Mouse (Mus musculus) layer of hippocampus, postnatal 14 days (tissue): ENCODE data around the gene Umad1. TPM values are rescaled to one million over a fixed set of nuclear protein-coding genes. Genes with fewer than 3 reads are reported as not detected.
"Not testable (repeated sequence)": the region's sequence is repeated elsewhere in the genome, so short reads cannot be mapped to it uniquely, and the experiment has no call there.

Experiments used
- DNase-seq, 2 experiments: peaks; one replicate each; pipeline ENCODE4 v3.0.0; 2021 to 2022; ENCODE audit warnings: low spot score in 2 of 2, mixed read lengths in 1 of 2
- total RNA-seq, 2 experiments: library from RNA; stranded (reverse); gene quantifications; 2 replicates each; pipeline ENCODE4 v1.2.3; 2021

Gene Umad1
- total RNA-seq, 2 experiments from 2014 or later, result 26.9 to 27.6 TPM

DNA sequence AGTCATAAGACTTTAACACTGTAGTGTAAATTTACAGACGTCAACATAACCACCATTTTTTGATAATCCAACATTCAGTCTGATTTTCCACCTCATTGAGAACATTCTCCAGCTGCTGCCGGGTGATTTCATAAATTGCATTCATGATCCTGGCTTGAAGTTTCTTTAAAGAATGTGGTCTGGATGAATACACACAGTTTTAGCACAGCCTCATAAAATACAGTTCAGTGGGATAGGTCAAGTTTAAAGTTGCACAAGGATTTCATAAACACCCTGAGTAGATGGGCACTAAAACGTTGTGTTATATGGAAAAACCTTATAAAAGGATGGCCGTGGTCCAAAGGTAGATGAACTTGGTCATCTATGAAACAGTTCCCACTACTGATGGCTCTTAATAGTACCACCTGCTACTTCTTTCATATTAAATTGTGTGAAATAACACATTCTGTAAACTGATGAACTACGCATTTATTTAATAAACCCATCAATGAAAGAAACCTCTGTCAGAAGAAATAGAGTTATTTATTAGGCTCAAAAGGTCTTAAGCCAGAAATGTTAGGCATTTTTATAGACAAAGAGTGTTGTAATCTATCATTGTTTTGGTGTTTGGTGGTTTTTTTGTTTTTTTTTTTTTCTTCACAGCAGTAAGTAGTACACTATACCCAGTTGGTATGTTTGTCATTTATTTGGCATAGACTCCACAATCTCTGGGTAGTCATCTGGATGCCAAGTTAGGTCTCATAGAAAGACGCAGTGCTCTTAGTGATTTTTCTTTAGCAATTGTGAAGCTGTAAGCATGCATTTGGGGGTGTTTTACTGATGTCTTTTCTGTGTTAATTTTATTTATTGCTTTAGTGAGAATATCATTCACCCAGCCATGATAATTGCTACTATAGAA is 49.0 kb downstream of the Umad1 start:
- no peak for DNase-seq

DNA sequence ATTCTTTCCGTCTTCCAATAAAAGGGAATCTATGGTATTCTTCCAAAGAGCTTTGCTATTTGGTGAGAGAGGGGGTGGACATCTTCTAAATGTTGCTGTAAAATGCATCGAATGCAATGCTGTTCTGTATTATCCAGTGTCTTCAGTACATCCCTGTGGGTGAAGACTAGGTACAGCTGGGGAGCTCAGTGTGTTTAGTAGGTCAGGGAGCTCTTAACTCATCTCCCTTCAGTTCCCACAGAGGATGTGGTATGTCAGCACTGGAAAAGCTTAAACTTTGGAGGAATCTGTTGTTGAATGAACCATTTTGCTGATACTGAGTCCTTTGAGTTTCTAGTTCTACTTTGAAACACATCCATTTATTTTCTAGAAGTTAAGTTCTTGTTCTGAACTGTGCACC is 53.5 kb downstream of the Umad1 start:
- DNase-seq, result no peak

DNA sequence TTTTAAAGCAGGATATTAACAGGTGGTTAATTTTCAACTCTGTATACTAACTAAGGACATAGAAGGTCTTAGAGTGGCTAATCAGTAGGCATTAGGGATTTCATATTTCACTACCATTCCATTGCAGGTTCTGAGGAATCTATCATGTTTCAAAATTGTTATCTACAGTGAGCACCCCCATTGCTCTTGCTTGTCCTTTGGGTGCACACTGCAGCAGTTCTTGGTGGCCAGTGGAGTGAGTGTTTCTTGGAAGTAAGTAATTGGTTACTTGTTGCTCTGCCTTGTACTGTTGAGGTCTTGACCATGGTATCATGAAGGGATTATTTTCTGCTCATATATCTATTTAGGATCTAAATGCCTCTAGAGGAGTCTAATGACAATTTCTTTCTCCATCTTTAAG is 57.1 kb downstream of the Umad1 start:
- DNase-seq, result no peak

DNA sequence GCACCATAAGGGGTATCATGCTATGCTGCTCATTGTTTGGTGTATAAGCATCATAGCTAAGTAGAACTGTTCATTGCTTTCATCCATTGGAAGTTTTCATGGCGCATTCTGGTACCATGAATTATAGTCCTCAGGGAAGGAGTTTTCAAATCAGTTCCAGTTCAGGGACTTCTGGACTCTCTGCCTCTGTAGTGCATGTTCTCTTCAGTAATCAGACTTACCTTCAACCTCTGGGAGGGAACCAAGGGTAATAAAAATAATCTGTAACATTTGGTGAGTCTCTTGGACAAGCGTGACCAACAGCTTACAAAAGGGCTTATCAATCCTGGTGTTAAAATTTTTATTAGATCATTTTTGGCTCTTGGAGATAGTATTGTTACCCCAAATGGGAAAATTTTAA is 60.5 kb downstream of the Umad1 start:
- no peak for DNase-seq

DNA sequence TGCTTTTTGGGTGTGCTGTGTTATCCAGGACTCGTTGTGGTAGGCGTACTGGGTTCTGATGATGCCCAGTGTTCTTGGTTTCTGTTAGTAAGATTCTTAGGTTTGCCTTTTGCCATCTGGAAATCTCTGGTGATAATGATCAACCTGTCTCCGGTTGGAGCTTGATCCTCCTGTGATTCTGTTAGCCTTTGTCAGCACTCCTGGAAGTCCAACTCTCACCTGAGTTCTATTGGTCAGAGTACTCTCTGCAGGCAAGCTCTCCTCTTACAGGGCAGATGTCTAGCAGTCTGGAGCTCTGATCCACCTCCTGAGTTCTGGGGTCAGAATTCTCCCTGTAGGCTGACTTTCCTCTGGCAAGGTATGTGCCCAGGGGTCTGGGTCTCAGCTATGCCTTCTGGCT is 72.4 kb downstream of the Umad1 start:
- not testable (repeated sequence) for DNase-seq

DNA sequence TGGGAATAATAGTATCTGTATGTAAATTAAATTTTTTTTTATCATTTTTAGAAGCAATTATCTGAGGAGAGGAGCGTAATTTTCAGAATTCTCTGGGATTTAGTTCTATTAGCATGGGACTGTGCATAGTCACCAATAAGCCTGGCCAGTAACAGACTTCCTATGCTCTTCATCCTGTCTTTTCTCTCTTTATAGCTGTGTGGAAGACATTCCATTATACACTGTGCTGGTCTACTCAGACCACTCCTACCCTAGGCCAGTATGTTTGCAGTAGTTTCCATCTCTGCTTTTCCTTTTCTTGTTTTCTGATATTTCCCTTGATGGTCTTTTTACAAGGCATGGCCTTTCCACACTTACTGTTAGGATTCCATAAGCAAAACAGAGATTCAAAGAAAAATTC is 74.3 kb downstream of the Umad1 start:
- no peak for DNase-seq

DNA sequence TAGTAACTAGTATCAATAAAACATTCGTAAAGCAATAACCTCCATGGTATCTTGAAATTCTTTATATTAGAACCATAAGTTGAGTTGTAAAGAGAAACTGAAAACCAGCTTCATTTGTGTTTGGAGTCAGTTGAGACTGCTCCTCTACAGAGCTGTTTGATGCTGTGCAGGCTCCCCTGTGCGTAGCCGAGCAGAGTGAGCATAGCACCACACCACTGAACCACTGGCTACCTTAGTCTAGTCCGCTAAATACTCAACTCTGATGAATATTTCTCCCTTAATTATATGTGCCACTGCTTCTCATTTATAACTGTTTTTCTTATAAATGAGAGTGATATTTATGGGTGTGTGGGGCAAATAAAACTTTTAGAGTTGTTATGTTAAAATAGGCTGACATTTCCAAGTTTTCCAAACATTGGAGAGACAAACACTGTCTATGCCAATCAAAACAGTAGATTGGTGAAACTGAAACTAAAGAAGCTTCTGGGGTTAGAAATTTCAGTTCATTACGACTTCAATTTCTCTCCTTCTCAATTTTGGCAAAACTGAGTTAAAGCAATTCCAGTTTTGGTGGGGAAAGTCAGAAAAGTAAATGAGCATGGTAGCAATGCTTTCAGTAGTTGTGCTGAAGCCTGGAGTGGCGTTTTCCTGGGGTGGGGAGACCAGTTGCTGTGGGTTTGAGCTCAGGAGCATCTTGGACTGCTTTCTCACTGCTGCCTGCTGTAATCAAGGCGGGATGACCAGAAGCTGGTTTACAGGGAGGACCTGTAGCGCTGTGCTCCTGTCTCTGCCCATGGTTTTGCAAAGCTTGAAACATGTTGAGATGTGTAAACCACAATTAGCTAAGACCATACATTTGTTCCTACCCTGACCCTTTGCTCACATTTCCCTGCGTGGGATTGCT is 77.7 kb downstream of the Umad1 start:
- no peak for DNase-seq

DNA sequence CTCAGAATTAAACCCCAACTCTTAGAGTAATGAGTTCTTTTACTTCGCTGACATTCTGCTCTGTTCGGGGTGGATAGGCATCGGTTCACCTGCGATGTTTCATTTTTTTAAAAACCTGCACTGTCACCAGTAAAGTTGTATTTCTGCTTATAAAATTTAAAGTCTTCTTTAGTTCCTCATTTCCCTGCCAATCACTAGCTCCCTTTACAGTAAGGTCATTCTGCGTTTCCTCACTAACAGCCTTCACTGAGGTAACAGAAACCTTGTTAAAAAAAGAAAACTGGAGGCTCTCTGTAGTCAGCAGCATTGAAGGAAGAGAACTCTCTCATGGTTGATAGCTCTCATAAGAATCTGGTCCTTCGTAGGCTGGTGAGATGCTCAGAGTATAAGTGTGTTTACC is 80.4 kb downstream of the Umad1 start:
- DNase-seq, result no peak

DNA sequence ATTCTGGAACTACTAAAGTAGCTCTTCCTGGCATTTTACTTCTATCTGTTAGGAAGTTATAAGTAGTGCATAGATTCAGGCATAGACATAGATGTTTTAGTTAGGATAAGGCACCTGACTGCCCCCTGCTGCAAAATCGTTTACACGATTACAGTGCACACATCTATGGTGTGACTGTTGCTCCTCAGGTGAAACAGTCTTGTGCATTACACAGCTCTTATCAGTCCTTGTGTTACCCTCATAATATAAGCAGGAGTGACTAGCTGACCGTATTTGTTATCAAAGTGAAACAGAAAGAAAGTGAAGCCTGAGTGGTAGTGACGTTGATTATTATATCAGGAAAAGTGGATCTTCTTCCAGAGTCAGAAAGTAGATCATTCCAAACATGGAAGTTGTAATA is 84.2 kb downstream of the Umad1 start:
- DNase-seq, result no peak

DNA sequence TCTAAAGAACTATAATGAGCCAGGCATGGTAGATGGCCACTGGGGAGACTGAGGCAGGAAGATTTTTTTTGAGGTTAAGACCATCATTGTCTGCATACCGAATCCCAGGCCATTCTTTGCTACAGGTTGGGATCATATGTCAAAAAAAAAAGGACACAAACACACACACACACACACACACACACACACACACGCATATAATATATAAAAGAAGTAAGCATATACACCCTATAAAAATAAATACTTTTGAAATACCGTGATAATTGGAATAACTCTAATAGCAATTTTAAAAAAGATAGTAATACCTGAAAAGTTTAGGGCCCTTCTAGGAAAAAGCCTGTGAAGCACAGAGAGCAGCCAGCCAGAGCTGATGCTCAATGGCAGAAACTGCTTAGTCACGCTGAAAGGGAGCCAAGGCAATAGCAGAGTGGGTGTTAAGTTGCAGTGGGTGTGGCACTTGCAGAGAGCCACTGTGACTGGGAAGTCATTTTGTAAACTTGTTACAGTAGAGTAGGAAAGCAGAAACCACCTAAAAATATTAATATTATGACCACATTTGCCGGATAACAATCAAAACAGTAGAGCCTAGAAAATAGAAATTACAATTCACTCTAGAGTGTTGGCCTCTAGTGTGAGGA is 86.2 kb downstream of the Umad1 start:
- peak in 1 of 2 experiments; percentile 20 for DNase-seq

DNA sequence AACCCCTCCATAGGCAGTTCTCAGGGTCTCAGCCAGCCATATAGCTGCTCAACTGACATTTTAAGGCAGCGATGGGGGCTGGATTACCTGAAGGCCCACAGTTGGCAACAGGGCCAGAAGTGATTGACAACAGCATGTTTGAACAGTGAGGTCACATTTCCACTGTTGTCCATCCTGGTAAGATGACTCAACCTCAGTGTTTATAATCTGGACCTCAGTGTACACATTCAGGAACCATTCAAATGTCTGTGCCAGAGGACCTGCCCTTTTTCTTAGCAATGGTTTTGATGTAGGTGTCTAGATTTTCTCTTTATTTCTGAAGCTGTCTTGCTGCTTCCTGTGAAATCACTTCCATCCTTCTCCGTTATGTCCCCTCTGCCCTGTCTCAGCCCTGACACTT is 88.1 kb downstream of the Umad1 start:
- DNase-seq, result no peak

DNA sequence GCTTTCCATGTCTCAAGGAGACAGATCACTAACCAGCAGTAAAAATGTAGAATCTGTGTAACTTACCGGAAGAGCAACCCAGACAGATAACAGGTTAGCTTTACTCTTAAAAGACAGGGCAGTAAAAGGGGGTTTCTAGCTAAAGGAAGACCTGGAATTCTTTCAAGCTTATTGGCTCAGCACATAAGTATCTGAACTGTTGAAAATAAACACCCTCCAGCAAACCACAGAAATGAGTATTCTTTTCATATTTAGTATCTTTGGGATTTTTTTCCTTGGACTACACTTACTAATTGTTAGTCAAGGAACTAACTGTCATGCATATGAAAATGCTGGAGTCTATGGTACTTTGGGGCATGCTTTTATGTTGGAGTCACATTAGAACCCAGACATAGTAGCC is 89.3 kb downstream of the Umad1 start:
- DNase-seq, result no peak

DNA sequence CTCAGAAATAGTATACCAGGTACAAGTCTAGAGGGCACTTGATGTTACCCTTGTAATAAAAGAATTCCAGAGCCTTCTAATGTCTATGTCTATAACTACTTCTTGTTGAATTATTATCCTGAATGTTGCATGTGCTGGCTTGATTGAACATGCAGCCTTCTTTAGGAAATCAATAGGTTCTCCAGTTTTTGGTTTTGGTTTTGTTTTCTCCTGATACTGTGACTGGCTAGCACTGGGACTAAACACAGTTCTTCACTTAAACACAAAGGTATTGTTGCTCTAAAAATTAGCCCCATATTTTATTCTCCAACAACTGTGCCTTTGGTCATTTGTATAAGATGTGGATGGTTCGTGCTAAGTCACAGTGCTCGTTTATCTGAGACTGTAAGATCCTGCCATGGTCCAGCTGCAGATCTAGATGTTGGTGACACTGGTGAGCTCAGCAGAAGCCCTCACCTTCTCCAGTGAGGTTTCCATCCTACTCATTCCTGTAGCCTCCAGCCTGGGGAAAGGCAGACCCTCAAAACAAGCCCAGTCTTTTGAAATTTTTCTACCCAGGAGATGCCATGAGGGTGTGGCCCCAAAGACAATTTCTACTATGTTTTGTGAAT is 90.1 kb downstream of the Umad1 start:
- no peak for DNase-seq

DNA sequence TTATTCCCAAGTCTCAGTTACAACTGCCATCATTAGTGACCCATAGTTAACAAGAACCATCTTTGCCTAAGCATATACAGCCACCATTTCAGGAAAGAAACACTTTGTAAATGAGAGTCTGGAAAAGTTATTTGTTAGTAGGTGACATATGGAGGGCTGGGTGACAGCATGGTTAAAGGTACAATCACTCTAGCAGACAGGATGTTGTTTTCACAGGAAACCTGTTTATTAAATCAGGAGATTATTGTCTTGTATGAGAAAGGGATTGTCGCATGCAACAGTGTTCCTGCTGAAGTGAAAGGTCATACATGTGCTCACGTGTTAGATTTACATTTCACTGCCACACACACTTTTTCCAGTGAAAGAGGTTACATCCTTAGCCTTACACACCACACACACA is 92.4 kb downstream of the Umad1 start:
- no peak for DNase-seq

DNA sequence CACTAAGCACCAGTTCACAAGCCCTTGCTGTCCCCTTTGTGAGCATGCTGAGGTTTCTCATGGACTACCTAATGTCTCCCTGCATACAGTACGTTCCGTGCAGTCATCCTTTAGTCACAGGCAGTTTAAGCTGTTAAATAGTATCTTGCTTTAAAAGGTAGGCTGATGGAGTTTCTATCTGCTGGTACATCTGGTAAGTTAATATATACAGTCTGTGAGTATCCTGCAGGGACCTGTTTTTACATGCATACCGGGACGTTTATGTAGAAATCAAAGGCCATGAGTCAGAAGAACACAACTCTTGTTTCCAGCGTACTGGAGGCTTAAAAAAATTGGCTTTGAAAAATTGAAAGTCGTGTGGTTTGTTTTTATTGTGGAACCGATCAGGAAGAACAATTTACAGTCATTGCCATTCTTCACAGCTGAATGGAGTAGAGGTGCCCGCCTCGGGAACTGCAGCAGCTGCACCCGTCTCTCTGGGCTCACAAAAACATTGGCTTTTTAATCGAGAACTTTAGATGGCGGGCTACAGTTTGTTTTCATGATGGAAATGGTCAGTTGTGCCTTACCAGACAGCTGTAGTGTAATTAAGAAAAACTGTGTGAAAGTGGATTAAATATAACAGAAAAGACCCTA is 93.6 kb downstream of the Umad1 start:
- no peak for DNase-seq

DNA sequence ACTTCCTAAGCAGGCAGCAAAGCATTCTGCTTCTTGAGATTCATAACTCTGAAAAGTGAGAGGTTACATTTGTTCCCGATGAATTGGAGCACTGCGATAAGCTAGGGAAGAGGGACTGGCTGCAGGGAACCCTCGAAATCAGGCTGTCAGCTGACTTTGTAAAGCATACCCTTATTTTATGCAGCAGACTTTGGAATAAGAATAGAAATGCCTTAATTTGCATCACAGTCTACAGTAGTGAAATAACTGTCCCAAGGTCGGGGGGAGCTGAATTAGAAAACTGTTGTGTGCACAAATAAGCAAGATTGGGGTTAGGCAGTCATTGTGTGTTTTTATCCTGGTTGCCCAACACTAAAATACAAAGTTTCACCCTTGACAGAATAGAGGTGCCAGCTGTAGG is 94.4 kb downstream of the Umad1 start:
- no peak for DNase-seq

DNA sequence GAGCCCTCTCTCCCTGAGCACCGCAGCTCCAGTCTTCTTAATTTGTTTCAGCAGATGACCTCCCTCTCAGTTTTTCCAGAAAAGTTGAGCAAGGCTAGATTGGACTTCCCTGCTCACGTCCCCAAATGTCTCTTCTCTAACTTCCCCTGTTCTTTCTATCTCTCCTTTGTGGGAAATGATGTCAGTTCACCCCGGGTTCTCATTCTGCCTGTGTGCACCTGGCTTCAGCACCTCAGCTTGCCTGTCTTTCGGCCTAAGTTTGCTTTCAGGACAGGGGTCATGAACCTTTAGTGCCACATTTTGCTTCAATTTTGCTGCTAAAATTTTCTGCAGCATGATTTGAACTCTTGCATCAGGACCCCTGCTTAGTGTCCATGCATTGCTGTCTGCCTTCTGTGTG is 95.8 kb downstream of the Umad1 start:
- DNase-seq, result no peak

DNA sequence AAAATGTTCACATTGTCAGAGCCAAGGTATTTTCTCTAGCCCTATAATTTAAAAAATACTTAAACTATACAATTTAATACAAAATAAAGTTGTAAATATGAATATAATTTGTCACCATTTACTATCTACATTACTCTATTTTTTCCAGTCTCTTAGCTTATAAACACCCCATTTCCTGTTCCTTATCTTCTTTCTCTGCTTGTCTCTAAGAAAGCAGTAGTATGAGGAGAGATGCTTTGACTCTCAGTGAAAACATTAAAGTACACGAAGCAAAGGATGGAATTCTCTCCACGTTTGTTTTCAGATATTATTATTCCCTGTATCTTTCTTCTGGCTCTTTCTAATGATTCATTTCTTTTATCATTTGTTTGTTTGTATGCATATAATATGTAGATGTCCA is 99.1 kb downstream of the Umad1 start:
- DNase-seq, result no peak

DNA sequence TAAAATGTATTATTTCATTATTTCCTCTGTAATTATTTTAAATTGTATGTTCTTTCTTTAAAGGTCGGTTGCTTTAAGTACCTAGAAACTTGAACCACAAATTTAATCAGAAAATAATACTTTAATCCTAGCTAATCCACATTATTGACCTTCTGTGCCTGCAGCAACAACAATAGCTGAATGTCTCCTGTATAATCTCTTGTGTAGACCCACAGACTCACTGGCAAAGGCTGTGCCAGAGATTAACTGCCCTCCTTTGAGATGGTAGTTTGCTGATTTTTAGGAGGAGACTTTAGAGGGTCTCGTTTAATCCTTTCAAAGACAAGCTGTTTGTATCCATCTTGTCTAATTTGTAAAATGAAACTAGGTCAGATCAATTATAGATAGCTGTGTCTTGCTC is 99.7 kb downstream of the Umad1 start:
- no peak for DNase-seq

DNA sequence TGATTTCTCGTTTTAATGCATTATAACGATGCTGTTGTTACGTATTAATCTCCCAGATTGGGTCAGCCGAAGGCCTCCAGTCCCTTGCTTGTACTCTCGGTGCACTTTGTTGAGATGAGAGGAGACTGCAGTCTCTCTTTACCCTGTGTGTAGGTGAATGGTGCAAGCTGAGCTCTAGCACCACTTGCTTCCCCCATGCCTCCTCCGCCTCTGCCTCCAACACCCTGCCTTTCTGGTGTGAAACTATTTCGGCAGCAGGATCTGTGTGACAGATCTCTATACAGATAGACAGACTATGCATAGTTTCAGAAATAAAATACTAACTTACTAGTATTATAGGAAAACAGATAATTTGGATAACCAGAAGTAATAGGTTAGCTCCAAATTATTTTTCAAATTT is 101.7 kb downstream of the Umad1 start:
- DNase-seq, result no peak
